Mouse (Mus musculus) monocyte, adult 2 months (primary cell): ENCODE data around the gene Pnpo.

ENCODE experiments used
- DNase-seq, 2 experiments: peaks; one replicate each; pipeline ENCODE4 v3.0.0; 2022; ENCODE audit warnings: low spot score in 2 of 2, low read depth in 1 of 2

The Pnpo gene

GRCm38 (mm10) chr11:96908594-96908993 is 35.2 kb downstream of the Pnpo start:
- DNase-seq: no peak

GRCm38 (mm10) chr11:96906431-96907161 is 37.2 kb downstream of the Pnpo start:
- no peak for DNase-seq

GRCm38 (mm10) chr11:96902639-96903635 is 40.8 kb downstream of the Pnpo start:
- DNase-seq: no peak

GRCm38 (mm10) chr11:96901332-96901731 is 42.5 kb downstream of the Pnpo start:
- no peak for DNase-seq

GRCm38 (mm10) chr11:96899449-96900306 is 44.1 kb downstream of the Pnpo start:
- DNase-seq: no peak

GRCm38 (mm10) chr11:96895886-96896285 is 47.9 kb downstream of the Pnpo start:
- DNase-seq: no peak

- no peak for DNase-seq
These were observed 50.5 kb downstream of the Pnpo start for GRCm38 (mm10) chr11:96893203-96893842.

- no peak for DNase-seq
These were observed 51.8 kb downstream of the Pnpo start for GRCm38 (mm10) chr11:96891784-96892527.
